In the genomic region with DNA sequence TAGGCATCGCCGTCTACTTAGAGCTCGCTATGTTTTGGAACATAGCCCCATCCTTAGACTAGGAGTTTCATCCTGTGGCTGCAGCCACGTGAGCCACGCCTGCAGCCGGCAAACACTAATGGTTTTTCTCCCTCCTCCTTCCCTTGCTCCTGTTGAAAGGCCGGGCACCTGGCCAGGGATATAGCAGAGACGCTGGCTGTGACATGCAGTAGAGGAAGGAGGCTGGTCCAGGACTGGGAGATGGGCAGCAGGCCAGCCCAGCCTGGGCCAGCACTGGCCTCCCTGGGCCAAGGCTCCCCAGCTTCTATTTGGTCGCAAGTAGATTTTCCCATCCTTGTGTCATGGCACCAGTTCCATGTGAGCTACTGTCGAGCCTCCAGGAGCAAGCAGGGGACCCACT, we compare ENCODE assay signal across 8 mouse cellular contexts. TPM values are rescaled to one million over a fixed set of nuclear protein-coding genes. Genes with fewer than 3 reads are reported as not detected.
DNase-seq lines count a peak whose midpoint lies in the region; ATAC-seq lines count a peak whose summit lies in the region.

No protein-coding gene starts in this region.

- no peaks in the 10 kb centered on the region for H3K9me3 ChIP-seq in embryonic facial prominence, embryonic 14.5 days (ENCODE audit: control insufficient read depth, low read length)
- H3K9me3 ChIP-seq in embryonic facial prominence, embryonic 10.5 days, result no peaks in the 10 kb centered on the region

- 53% methylated on average over 10 of the region's 10 CpGs for WGBS in embryonic facial prominence, embryonic 14.5 days
- 84% methylated on average over 10 of the region's 10 CpGs for WGBS in embryonic facial prominence, embryonic 10.5 days

- H3K4me2 ChIP-seq in embryonic facial prominence, embryonic 14.5 days (ENCODE audit: low read depth, low read length), result no peak overlapping the region

- no peak overlapping the region for H3K27ac ChIP-seq in embryonic facial prominence, embryonic 14.5 days (replicated peaks; ENCODE audit: low read depth, low read length)
- no peak overlapping the region for H3K27ac ChIP-seq in embryonic facial prominence, embryonic 10.5 days (replicated peaks)

- H3K4me1 ChIP-seq in embryonic facial prominence, embryonic 14.5 days (ENCODE audit: control insufficient read depth, insufficient read depth, low read length), result no peaks in the 10 kb centered on the region
- no peaks in the 10 kb centered on the region for H3K4me1 ChIP-seq in embryonic facial prominence, embryonic 10.5 days

- DNase-seq in embryonic facial prominence, embryonic 14.5 days (ENCODE audit: low spot score), result peak; percentile 64
- no peak for DNase-seq in embryonic facial prominence, embryonic 10.5 days (ENCODE audit: low spot score)
- DNase-seq in urinary bladder, adult 18-20 months (ENCODE audit: low spot score in 2 of 2), result peak; percentile 45 to 55
- DNase-seq in urinary bladder, postnatal 4 days (ENCODE audit: low spot score in 2 of 2), result no peak
- peak; percentile 81 to 83 for DNase-seq in heart, postnatal 10 days
- peak; percentile 80 for DNase-seq in urinary bladder, postnatal 14 days (ENCODE audit: low spot score)
- DNase-seq in T-cell, adult 2 months (ENCODE audit: low spot score), result no peak
- no peak for DNase-seq in embryo, embryonic 9.5 days (ENCODE audit: extremely low spot score)

- H3K9ac ChIP-seq in embryonic facial prominence, embryonic 14.5 days (ENCODE audit: low read depth, low read length), result no peak overlapping the region

- intact Hi-C loops in heart, postnatal 10 days (cut with DNase I), result no loop called here

- H3K36me3 ChIP-seq in embryonic facial prominence, embryonic 14.5 days (ENCODE audit: control insufficient read depth, insufficient read depth, low read length), result no peaks in the 10 kb centered on the region
- H3K36me3 ChIP-seq in embryonic facial prominence, embryonic 10.5 days (replicated peaks), result no peaks in the 10 kb centered on the region

- peaks cover 45% of the 10 kb centered on the region for H3K27me3 ChIP-seq in embryonic facial prominence, embryonic 14.5 days (replicated peaks; ENCODE audit: control insufficient read depth, insufficient read depth, low read length)
- H3K27me3 ChIP-seq in embryonic facial prominence, embryonic 10.5 days (replicated peaks; ENCODE audit: low read depth, poor library complexity, severe bottlenecking), result peaks cover 90% of the 10 kb centered on the region

- H3K4me3 ChIP-seq in embryonic facial prominence, embryonic 14.5 days (ENCODE audit: low read depth, low read length), result no peak overlapping the region
- no peak overlapping the region for H3K4me3 ChIP-seq in embryonic facial prominence, embryonic 10.5 days

- ATAC-seq in embryonic facial prominence, embryonic 14.5 days (ENCODE audit: low read depth), result 0 out of 2 replicates have a peak, but pooled peaks have one; percentile 44

RNA-seq across cellular contexts. Expression of gene Wnt3a, which starts 7.6 kb away (rescaled TPM):
- polyA plus RNA-seq in embryonic facial prominence, embryonic 14.5 days (2014; fragmentation: Nextera tagmentation; extraction: Ambion mirVana), result 0.77 and 0.78 TPM in 2 replicates
- 0.77 and 1.7 TPM in 2 replicates for polyA plus RNA-seq in embryonic facial prominence, embryonic 10.5 days (2016; fragmentation: Nextera tagmentation; extraction: Ambion mirVana)
- not detected for total RNA-seq in heart, postnatal 10 days (2021)

RNA-seq across cellular contexts. Expression of gene Wnt9a, which starts 23.8 kb away (rescaled TPM):
- 4.8 and 5.8 TPM in 2 replicates for polyA plus RNA-seq in embryonic facial prominence, embryonic 14.5 days (2014; fragmentation: Nextera tagmentation; extraction: Ambion mirVana)
- 2.3 and 2.6 TPM in 2 replicates for polyA plus RNA-seq in embryonic facial prominence, embryonic 10.5 days (2016; fragmentation: Nextera tagmentation; extraction: Ambion mirVana)
- 1 to 10 TPM; 6.1 to 7.5 TPM for total RNA-seq in heart, postnatal 10 days (2021)

RNA-seq across cellular contexts. Expression of gene Arf1, which starts 54.9 kb away (rescaled TPM):
- 665 and 687 TPM in 2 replicates for polyA plus RNA-seq in embryonic facial prominence, embryonic 14.5 days (2014; fragmentation: Nextera tagmentation; extraction: Ambion mirVana)
- polyA plus RNA-seq in embryonic facial prominence, embryonic 10.5 days (2016; fragmentation: Nextera tagmentation; extraction: Ambion mirVana), result 645 and 651 TPM in 2 replicates
- 100 to 1,000 TPM; 339 to 344 TPM for total RNA-seq in heart, postnatal 10 days (2021)

Comparison
In these comparisons a context has a peak if more than half of its experiments do, and no peak if none do; other contexts are left out.
1. DNase-seq: peak in embryonic facial prominence, embryonic 14.5 days (single experiment), urinary bladder, adult 18-20 months (2 of 2), heart, postnatal 10 days (2 of 2) and urinary bladder, postnatal 14 days (single experiment); none in embryonic facial prominence, embryonic 10.5 days (single experiment), urinary bladder, postnatal 4 days (0 of 2), T-cell, adult 2 months (single experiment) and embryo, embryonic 9.5 days (single experiment).